Mouse (Mus musculus): Measurements from ENCODE around the gene 9530077C05Rik.

The 9530077C05Rik gene

GRCm38 (mm10) chr9:22457142-22457835 is 46.0 kb downstream of the 9530077C05Rik start:
- no peak for DNase-seq (ENCODE audit: low spot score)

GRCm38 (mm10) chr9:22461946-22462345 is 50.6 kb downstream of the 9530077C05Rik start:
- no peak for DNase-seq (ENCODE audit: low spot score)

GRCm38 (mm10) chr9:22466212-22466611 is 54.9 kb downstream of the 9530077C05Rik start:
- DNase-seq (ENCODE audit: low spot score), result no peak

- DNase-seq (ENCODE audit: low spot score), result peak; percentile 53
Observed at GRCm38 (mm10) chr9:22467371-22468169, 56.3 kb downstream of the 9530077C05Rik start.

GRCm38 (mm10) chr9:22468170-22468898 is 57.0 kb downstream of the 9530077C05Rik start:
- DNase-seq (ENCODE audit: low spot score), result peak; percentile 79

- no peak for DNase-seq (ENCODE audit: low spot score)
Observed at GRCm38 (mm10) chr9:22468899-22469259, 57.6 kb downstream of the 9530077C05Rik start.

GRCm38 (mm10) chr9:22469643-22470042 is 58.3 kb downstream of the 9530077C05Rik start, which contains the start of gene Rp9:
Gene Rp9, minus strand, starts transcription at chr9:22469743.
- DNase-seq (ENCODE audit: low spot score), result no peak

GRCm38 (mm10) chr9:22475424-22475868 is 64.1 kb downstream of the 9530077C05Rik start, which contains the start of gene Bbs9:
Gene Bbs9, plus strand, starts transcription at chr9:22475715.
- peak; percentile 87 for DNase-seq (ENCODE audit: low spot score)

- no peak for DNase-seq (ENCODE audit: low spot score)
Observed at GRCm38 (mm10) chr9:22476265-22476664, 65.0 kb downstream of the 9530077C05Rik start.

GRCm38 (mm10) chr9:22478946-22479345 is 67.6 kb downstream of the 9530077C05Rik start:
- no peak for DNase-seq (ENCODE audit: low spot score)

GRCm38 (mm10) chr9:22483866-22484561 is 72.7 kb downstream of the 9530077C05Rik start:
- DNase-seq (ENCODE audit: low spot score), result no peak

GRCm38 (mm10) chr9:22484562-22485308 is 73.4 kb downstream of the 9530077C05Rik start:
- no peak for DNase-seq (ENCODE audit: low spot score)

GRCm38 (mm10) chr9:22486211-22486610 is 74.9 kb downstream of the 9530077C05Rik start:
- DNase-seq (ENCODE audit: low spot score), result no peak

GRCm38 (mm10) chr9:22488963-22489362 is 77.7 kb downstream of the 9530077C05Rik start:
- no peak for DNase-seq (ENCODE audit: low spot score)
